Mouse (Mus musculus) embryonic fibroblast, embryonic 13.5 days (primary cell): ENCODE measurements around the gene 4933402J07Rik.

Experiments used
- CTCF ChIP-seq: IDR thresholded peaks from 2 replicates; pipeline ENCODE4 v1.5.1; 2011; ENCODE audit warnings: mild to moderate bottlenecking, control low read depth, low read length, moderate library complexity, borderline replicate concordance; ENCODE audit not compliant: insufficient read depth
- POLR2A ChIP-seq: IDR thresholded peaks from 2 replicates; pipeline ENCODE4 v1.6.1; 2011; ENCODE audit warnings: low read depth, mild to moderate bottlenecking, control low read depth, low read length, moderate library complexity

- TF ChIP-seq CTCF (no peak), POLR2A (no peak)
These were observed 13.8 kb upstream of the 4933402J07Rik start for GRCm38 (mm10) chr8:87549881-87550280.
